Mouse (Mus musculus): ENCODE data around the gene Lrba.

- TF ChIP-seq CTCF (IDR thresholded peaks at IDR 0.05; ENCODE audit: low read depth), result no peak
- TF ChIP-seq EP300 (IDR thresholded peaks at IDR 0.05; ENCODE audit: low read depth), result no peak
Observed at GRCm38 (mm10) chr3:86362486-86362885, 138.0 kb downstream of the Lrba start.

Data from heart, postnatal 0 days (tissue).